Mouse (Mus musculus): ENCODE data around the gene Dazap1. TPM values are rescaled to one million over a fixed set of nuclear protein-coding genes. Genes with fewer than 3 reads are reported as not detected.

Dazap1 gene
- polyA plus RNA-seq, 1 experiment from 2014 or later = 36.4 TPM

DNA sequence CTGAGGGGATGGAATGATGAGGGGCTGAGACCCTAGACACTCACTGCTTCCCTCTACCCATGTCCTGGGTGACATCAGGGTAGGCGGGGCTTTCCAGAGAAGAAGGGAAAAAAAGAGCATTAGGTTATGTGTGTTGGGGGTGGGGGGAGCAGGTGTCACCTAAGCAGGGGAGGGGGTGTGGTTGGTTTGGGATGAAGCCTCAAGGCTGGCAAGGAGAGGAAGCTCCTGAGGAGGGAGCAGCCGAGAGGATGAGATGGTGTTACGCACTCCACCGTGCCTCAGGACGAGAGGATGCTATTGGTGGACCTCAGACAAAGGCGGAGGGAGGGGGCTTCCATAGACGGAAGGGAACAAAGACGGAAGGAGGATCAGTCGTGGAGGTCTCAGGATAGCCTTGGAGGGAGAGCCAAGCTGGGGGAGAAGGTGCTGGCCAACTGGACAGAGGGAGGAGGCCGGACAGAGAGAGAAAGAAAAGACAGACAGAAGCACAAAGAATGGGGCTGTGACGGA, 39.4 kb downstream of the Dazap1 start:
- H3K9me3 ChIP-seq = no peaks in the 10 kb centered on the region
- peaks cover 93% of the 10 kb centered on the region for H3K27me3 ChIP-seq (replicated peaks)
- peaks cover 35% of the 10 kb centered on the region for H3K4me1 ChIP-seq
- no peak overlapping the region for H3K27ac ChIP-seq (replicated peaks)
- no peak overlapping the region for H3K4me2 ChIP-seq
- H3K36me3 ChIP-seq = no peaks in the 10 kb centered on the region
- H3K9ac ChIP-seq = no peak overlapping the region
- ATAC-seq (ENCODE audit: extremely low read depth, insufficient number of reproducible peaks, low FRiP score, low TSS enrichment) = no peak
- no peak overlapping the region for H3K4me3 ChIP-seq
- 31% methylated on average over 11 of the region's 11 CpGs for WGBS

GRCm38 (mm10) chr10:80301256-80302081, 40.2 kb downstream of the Dazap1 start:
- Histone ChIP-seq H3K9me3 (no peaks in the 10 kb centered on the region), H3K36me3 (no peaks in the 10 kb centered on the region), H3K27me3 (replicated peaks) (peaks cover 99% of the 10 kb centered on the region), H3K27ac (replicated peaks) (no peak overlapping the region), H3K4me3 (no peak overlapping the region), H3K9ac (no peak overlapping the region), H3K4me2 (peak overlapping the region; percentile 35; the same call in 1 of the 2 replicates), H3K4me1 (peaks cover 28% of the 10 kb centered on the region)
- WGBS = 70% methylated on average over 10 of the region's 10 CpGs
- ATAC-seq (ENCODE audit: extremely low read depth, insufficient number of reproducible peaks, low FRiP score, low TSS enrichment) = no peak

DNA sequence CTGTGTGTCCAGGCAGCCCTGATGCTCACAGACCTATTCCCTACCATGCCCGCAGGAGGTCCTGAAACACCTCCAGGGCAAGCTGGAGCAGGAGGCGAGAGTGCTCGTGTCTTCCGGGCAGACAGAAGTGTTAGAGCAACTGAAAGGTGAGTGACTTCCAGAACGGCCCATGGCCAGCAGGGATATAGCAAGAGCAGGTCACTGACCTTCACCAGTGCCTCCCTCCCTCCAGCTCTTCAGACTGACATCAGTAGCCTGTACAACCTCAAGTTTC, 40.7 kb downstream of the Dazap1 start:
- Histone ChIP-seq H3K9ac (0 out of 2 replicates have a peak overlapping the region, but pooled peaks have one; percentile 14), H3K27me3 (replicated peaks) (peaks cover 99% of the 10 kb centered on the region), H3K4me3 (peak overlapping the region; percentile 16; the same call in 1 of the 2 replicates), H3K4me2 (peak overlapping the region; percentile 35), H3K27ac (replicated peaks) (peak overlapping the region; percentile 36; the same call in 1 of the 2 replicates), H3K4me1 (peaks cover 23% of the 10 kb centered on the region), H3K36me3 (no peaks in the 10 kb centered on the region), H3K9me3 (no peaks in the 10 kb centered on the region)
- ATAC-seq (ENCODE audit: extremely low read depth, insufficient number of reproducible peaks, low FRiP score, low TSS enrichment) = no peak
- WGBS = 49% methylated on average over 5 of the region's 5 CpGs

DNA sequence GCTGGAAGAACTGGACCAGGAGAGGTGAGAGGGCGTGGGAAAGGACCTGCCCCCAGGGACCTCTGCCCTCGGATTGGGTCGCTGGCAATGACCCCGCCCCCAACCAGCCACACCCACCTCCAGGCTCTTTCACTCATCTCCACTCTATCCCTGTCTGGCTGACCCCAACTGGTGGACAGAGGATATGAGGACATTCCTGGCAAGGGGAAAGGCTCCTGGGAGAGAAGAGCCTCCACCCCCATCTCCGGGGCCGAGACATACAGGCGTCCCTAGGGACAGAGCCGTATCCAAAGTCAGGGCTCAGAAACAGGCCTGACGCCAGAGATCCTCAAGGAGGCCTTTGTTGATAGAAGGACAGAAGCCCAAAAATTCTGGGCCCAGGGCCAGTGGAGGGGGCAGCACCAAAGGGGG, 41.2 kb downstream of the Dazap1 start:
- Histone ChIP-seq H3K4me2 (peak overlapping the region; percentile 35), H3K36me3 (no peaks in the 10 kb centered on the region), H3K9me3 (no peaks in the 10 kb centered on the region), H3K4me1 (peaks cover 18% of the 10 kb centered on the region), H3K4me3 (peak overlapping the region; percentile 16; the same call in 1 of the 2 replicates), H3K27me3 (replicated peaks) (peaks cover 99% of the 10 kb centered on the region), H3K27ac (replicated peaks) (peak overlapping the region; percentile 36; the same call in 1 of the 2 replicates), H3K9ac (0 out of 2 replicates have a peak overlapping the region, but pooled peaks have one; percentile 14)
- WGBS = 9% methylated on average over 9 of the region's 9 CpGs
- ATAC-seq (ENCODE audit: extremely low read depth, insufficient number of reproducible peaks, low FRiP score, low TSS enrichment) = peak; percentile 12; the same call in 1 of the 2 replicates

GRCm38 (mm10) chr10:80304458-80304857, 43.2 kb downstream of the Dazap1 start:
- 20% methylated on average over 12 of the region's 12 CpGs for WGBS
- H3K4me2 ChIP-seq = peak overlapping the region; percentile 41
- peaks cover 99% of the 10 kb centered on the region for H3K27me3 ChIP-seq (replicated peaks)

GRCm38 (mm10) chr10:80304862-80305261, 43.6 kb downstream of the Dazap1 start:
- Histone ChIP-seq H3K9ac (no peak overlapping the region), H3K9me3 (no peaks in the 10 kb centered on the region), H3K27ac (replicated peaks) (no peak overlapping the region), H3K36me3 (no peaks in the 10 kb centered on the region), H3K4me3 (peak overlapping the region; percentile 17; the same call in 1 of the 2 replicates), H3K4me1 (peaks cover 15% of the 10 kb centered on the region), H3K27me3 (replicated peaks) (peaks cover 99% of the 10 kb centered on the region), H3K4me2 (peak overlapping the region; percentile 41)
- 11% methylated on average over 25 of the region's 25 CpGs for WGBS
- peak; percentile 10; the same call in 1 of the 2 replicates for ATAC-seq (ENCODE audit: extremely low read depth, insufficient number of reproducible peaks, low FRiP score, low TSS enrichment)

More at GRCm38 (mm10) chr10:80304458-80304857, 43.2 kb downstream of the Dazap1 start:
- ATAC-seq (ENCODE audit: extremely low read depth, insufficient number of reproducible peaks, low FRiP score, low TSS enrichment) = no peak
- no peak overlapping the region for H3K9ac ChIP-seq
- peaks cover 15% of the 10 kb centered on the region for H3K4me1 ChIP-seq
- no peaks in the 10 kb centered on the region for H3K9me3 ChIP-seq
- H3K36me3 ChIP-seq = no peaks in the 10 kb centered on the region
- H3K27ac ChIP-seq (replicated peaks) = no peak overlapping the region
- H3K4me3 ChIP-seq = peak overlapping the region; percentile 17; the same call in 1 of the 2 replicates

GRCm38 (mm10) chr10:80311560-80311959, 50.3 kb downstream of the Dazap1 start:
- 69% methylated on average over 16 of the region's 16 CpGs for WGBS
- Histone ChIP-seq H3K4me3 (no peak overlapping the region), H3K36me3 (no peaks in the 10 kb centered on the region), H3K9me3 (no peaks in the 10 kb centered on the region), H3K4me1 (peaks cover 37% of the 10 kb centered on the region), H3K27me3 (replicated peaks) (peaks cover 100% of the 10 kb centered on the region), H3K27ac (replicated peaks) (no peak overlapping the region), H3K4me2 (no peak overlapping the region), H3K9ac (no peak overlapping the region)
- ATAC-seq (ENCODE audit: extremely low read depth, insufficient number of reproducible peaks, low FRiP score, low TSS enrichment) = no peak

GRCm38 (mm10) chr10:80312586-80313504, 51.6 kb downstream of the Dazap1 start:
- Histone ChIP-seq H3K9ac (peak overlapping the region; percentile 59; the same call in 1 of the 2 replicates), H3K4me3 (no peak overlapping the region), H3K4me2 (no peak overlapping the region), H3K36me3 (peaks cover 7% of the 10 kb centered on the region), H3K9me3 (no peaks in the 10 kb centered on the region), H3K27me3 (replicated peaks) (peaks cover 100% of the 10 kb centered on the region), H3K27ac (replicated peaks) (no peak overlapping the region), H3K4me1 (peaks cover 50% of the 10 kb centered on the region)
- 54% methylated on average over 54 of the region's 54 CpGs for WGBS
- ATAC-seq (ENCODE audit: extremely low read depth, insufficient number of reproducible peaks, low FRiP score, low TSS enrichment) = no peak

- Histone ChIP-seq H3K9me3 (no peaks in the 10 kb centered on the region), H3K36me3 (peaks cover 16% of the 10 kb centered on the region), H3K4me3 (peak overlapping the region; percentile 18), H3K27me3 (replicated peaks) (peaks cover 97% of the 10 kb centered on the region), H3K4me2 (peak overlapping the region; percentile 33), H3K4me1 (peaks cover 50% of the 10 kb centered on the region), H3K27ac (replicated peaks) (no peak overlapping the region), H3K9ac (peak overlapping the region; percentile 59)
- ATAC-seq (ENCODE audit: extremely low read depth, insufficient number of reproducible peaks, low FRiP score, low TSS enrichment) = no peak
- 23% methylated on average over 20 of the region's 20 CpGs for WGBS
These were observed 52.4 kb downstream of the Dazap1 start for GRCm38 (mm10) chr10:80313627-80314201.

DNA sequence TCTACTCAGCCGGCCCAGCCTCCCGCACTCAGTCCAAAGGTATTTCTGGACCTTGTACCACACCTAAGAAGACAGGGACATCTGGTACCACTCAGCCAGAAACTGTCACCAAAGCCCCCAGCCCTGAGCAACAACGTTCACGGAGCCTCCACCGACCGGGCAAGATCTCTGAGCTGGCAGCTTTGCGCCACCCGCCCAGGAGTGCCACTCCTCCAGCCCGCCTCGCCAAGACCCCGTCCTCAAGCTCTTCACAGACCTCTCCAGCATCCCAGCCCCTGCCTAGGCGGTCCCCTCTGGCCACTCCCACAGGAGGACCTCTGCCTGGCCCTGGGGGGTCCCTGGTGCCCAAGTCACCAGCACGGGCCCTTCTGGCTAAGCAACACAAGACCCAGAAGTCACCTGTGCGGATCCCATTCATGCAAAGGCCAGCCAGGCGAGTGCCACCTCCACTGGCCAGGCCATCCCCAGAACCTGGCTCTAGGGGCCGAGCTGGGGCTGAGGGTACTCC, 53.3 kb downstream of the Dazap1 start:
- no peak overlapping the region for H3K27ac ChIP-seq (replicated peaks)
- H3K4me2 ChIP-seq = no peak overlapping the region
- whole genome bisulfite sequencing = 37% methylated on average over 16 of the region's 16 CpGs
- H3K4me3 ChIP-seq = peak overlapping the region; percentile 18; the same call in 1 of the 2 replicates
- H3K9ac ChIP-seq = peak overlapping the region; percentile 59
- H3K9me3 ChIP-seq = no peaks in the 10 kb centered on the region
- H3K4me1 ChIP-seq = peaks cover 56% of the 10 kb centered on the region
- peaks cover 89% of the 10 kb centered on the region for H3K27me3 ChIP-seq (replicated peaks)
- peaks cover 20% of the 10 kb centered on the region for H3K36me3 ChIP-seq
- ATAC-seq (ENCODE audit: extremely low read depth, insufficient number of reproducible peaks, low FRiP score, low TSS enrichment) = no peak
